Mouse (Mus musculus) erythroblast, embryonic 14.5 days (primary cell): ENCODE results near the gene Dennd2c. TPM values are rescaled to one million over a fixed set of nuclear protein-coding genes. Genes with fewer than 3 reads are reported as not detected.

Experiments
- H3K27me3 ChIP-seq: 2 replicates; pipeline ENCODE4 v1.6.1; 2012; ENCODE audit warnings: inconsistent platforms; ENCODE audit not compliant: control insufficient read depth
- H3K36me3 ChIP-seq: 2 replicates; pipeline ENCODE4 v1.6.1; 2012; ENCODE audit warnings: mild to moderate bottlenecking, inconsistent platforms; ENCODE audit not compliant: control insufficient read depth
- H3K4me1 ChIP-seq: 2 replicates; pipeline ENCODE4 v1.6.1; 2012; ENCODE audit warnings: inconsistent platforms; ENCODE audit not compliant: control insufficient read depth
- H3K4me3 ChIP-seq: replicated peaks from 2 replicates; pipeline ENCODE3; 2012; ENCODE audit warnings: moderate library complexity, mild to moderate bottlenecking, inconsistent platforms
- H3K9me3 ChIP-seq: 2 replicates; pipeline ENCODE4 v1.6.1; 2012; ENCODE audit warnings: low read length, inconsistent platforms, mixed read lengths; ENCODE audit not compliant: control insufficient read depth
- GATA1 ChIP-seq: IDR thresholded peaks from 2 replicates; pipeline ENCODE4 v1.6.1; 2012; ENCODE audit warnings: low read length, inconsistent platforms, mixed read lengths
- TAL1 ChIP-seq: IDR thresholded peaks from 3 replicates; pipeline ENCODE4 v1.6.1; 2012; ENCODE audit warnings: low read length, inconsistent platforms, mixed read lengths
- polyA plus RNA-seq: library from polyadenylated mRNA; stranded (reverse); fragments of >175 nt; gene quantifications from 2 replicates; pipeline ENCODE4 v1.2.3, GENCODE M21; 2012

The Dennd2c gene
- polyA plus RNA-seq, 1 experiment, result 0.39 TPM

GRCm38 (mm10) chr3:103079301-103079700, 23.1 kb upstream of the Dennd2c start:
- TF ChIP-seq GATA1 (no peak), TAL1 (no peak)
- Histone ChIP-seq H3K4me3 (no peak overlapping the region), H3K9me3 (no peaks in the 10 kb centered on the region), H3K4me1 (no peaks in the 10 kb centered on the region), H3K27me3 (no peaks in the 10 kb centered on the region), H3K36me3 (no peaks in the 10 kb centered on the region)

- no peak for TF ChIP-seq TAL1
- TF ChIP-seq GATA1, result no peak
- Histone ChIP-seq H3K9me3 (no peaks in the 10 kb centered on the region), H3K4me1 (no peaks in the 10 kb centered on the region), H3K36me3 (no peaks in the 10 kb centered on the region), H3K4me3 (no peak overlapping the region), H3K27me3 (peaks cover 2% of the 10 kb centered on the region; the same call in 1 of the 2 replicates)
Observed at GRCm38 (mm10) chr3:103081051-103081450, 21.4 kb upstream of the Dennd2c start.

DNA sequence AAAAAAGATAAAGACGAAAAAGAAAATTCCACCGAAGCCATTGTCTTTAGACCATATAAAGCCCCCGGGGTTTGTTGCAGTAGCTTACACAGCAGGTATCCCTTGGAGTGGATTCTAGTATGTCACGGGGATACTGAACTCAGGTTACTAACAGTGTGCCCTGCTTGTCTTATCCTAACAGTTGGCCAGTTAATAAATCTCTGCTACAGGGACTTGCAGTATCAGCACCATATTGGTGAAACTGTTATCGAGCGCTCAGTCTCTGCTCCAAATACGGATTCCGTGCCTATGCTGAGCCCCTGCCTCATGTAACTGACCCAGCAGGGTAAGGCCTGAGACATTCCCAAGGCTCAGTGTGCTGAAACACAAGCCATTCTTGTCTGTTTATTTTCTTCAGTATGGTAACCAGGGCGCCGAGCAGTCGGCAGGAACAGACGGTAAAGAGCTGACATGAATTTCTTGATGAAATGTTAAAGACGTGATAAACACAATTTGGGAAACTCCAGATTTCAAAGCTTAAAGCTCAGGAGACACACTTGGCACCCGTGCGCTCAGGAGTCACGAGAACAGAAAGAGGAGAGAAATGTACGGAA, 20.4 kb upstream of the Dennd2c start:
- TF ChIP-seq TAL1 (no peak), GATA1 (no peak)
- Histone ChIP-seq H3K36me3 (no peaks in the 10 kb centered on the region), H3K4me3 (no peak overlapping the region), H3K27me3 (peaks cover 2% of the 10 kb centered on the region; the same call in 1 of the 2 replicates), H3K9me3 (no peaks in the 10 kb centered on the region), H3K4me1 (no peaks in the 10 kb centered on the region)

GRCm38 (mm10) chr3:103082761-103083160, 19.6 kb upstream of the Dennd2c start:
- TF ChIP-seq TAL1 (no peak), GATA1 (no peak)
- Histone ChIP-seq H3K9me3 (no peaks in the 10 kb centered on the region), H3K4me3 (no peak overlapping the region)

GRCm38 (mm10) chr3:103085986-103086385, 16.4 kb upstream of the Dennd2c start:
- Histone ChIP-seq H3K36me3 (no peaks in the 10 kb centered on the region), H3K4me1 (no peaks in the 10 kb centered on the region), H3K27me3 (peaks cover 6% of the 10 kb centered on the region), H3K9me3 (no peaks in the 10 kb centered on the region), H3K4me3 (no peak overlapping the region)
- TF ChIP-seq GATA1, result no peak
- no peak for TF ChIP-seq TAL1

More at GRCm38 (mm10) chr3:103082761-103083160, 19.6 kb upstream of the Dennd2c start:
- Histone ChIP-seq H3K4me1 (no peaks in the 10 kb centered on the region), H3K36me3 (no peaks in the 10 kb centered on the region), H3K27me3 (peaks cover 2% of the 10 kb centered on the region; the same call in 1 of the 2 replicates)

DNA sequence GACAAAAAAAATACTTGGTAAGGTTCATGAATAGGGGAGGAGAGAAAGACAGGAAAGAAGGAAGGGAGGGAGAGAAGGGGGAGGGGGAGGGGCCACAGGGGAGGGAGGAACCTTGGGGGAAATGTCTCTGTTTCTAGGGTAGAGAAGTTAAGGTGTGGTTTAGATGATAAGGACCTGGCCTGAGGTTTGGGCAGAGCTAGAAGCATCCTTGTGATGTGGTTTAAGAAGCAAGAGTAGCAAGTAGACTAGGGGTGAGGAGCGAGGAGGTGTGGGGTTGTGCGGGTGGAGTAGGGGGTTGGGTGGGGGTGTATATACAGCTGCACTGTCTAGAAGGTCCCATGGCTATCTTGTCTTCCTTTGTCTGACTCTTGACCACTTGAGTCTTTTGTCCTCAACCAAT, 10.7 kb upstream of the Dennd2c start:
- no peak overlapping the region for H3K4me3 ChIP-seq
- H3K27me3 ChIP-seq, result peaks cover 21% of the 10 kb centered on the region
- TF ChIP-seq GATA1 (no peak), TAL1 (no peak)
- H3K36me3 ChIP-seq, result no peaks in the 10 kb centered on the region
- peaks cover 2% of the 10 kb centered on the region for H3K4me1 ChIP-seq
- H3K9me3 ChIP-seq, result no peaks in the 10 kb centered on the region

GRCm38 (mm10) chr3:103098662-103099061, 3.7 kb upstream of the Dennd2c start:
- H3K36me3 ChIP-seq, result no peaks in the 10 kb centered on the region
- peaks cover 33% of the 10 kb centered on the region for H3K4me1 ChIP-seq
- H3K27me3 ChIP-seq, result peaks cover 27% of the 10 kb centered on the region
- no peak overlapping the region for H3K4me3 ChIP-seq
- TF ChIP-seq TAL1, result no peak
- no peak for TF ChIP-seq GATA1
- no peaks in the 10 kb centered on the region for H3K9me3 ChIP-seq

DNA sequence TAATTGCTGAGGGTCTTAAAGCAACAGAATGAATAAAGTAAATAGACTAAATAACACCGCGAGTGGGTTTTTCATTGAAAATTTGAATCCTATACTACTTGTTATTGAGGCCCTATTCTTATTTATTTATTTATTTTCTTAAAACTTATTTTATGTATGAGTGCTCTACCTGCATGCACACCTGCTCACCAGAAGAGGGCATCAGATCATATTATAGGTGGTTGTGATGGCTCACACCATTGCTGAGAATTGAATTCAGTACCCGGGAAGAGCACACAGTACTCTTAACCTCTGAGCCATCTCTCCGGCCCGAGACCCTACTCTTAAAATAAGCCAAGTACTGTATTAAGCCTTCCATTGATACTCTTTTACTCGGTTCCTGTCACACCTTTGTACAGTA, 2.7 kb upstream of the Dennd2c start:
- peaks cover 18% of the 10 kb centered on the region for H3K27me3 ChIP-seq
- no peak overlapping the region for H3K4me3 ChIP-seq
- TF ChIP-seq GATA1, result no peak
- TF ChIP-seq TAL1, result no peak
- H3K9me3 ChIP-seq, result no peaks in the 10 kb centered on the region
- H3K36me3 ChIP-seq, result peaks cover 3% of the 10 kb centered on the region
- H3K4me1 ChIP-seq, result peaks cover 42% of the 10 kb centered on the region

DNA sequence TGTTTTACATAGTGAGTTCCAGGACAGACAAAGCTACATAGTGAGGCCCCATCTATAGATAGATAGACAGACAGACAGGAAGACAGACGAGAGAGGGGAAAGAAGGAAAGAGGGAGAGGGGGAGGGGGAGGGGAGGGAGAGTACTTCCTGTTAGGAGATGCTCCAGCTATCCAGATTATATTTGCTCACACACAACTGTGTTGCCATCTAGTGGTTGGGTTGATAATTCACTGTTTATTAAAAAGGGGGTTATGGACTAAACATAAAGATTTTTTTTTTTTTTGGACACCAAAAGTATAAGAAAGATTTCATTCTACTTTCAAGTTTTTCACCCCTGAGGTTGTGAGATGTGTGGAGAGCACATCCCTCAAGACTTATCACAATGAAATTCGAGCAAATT, 1.7 kb upstream of the Dennd2c start:
- peaks cover 15% of the 10 kb centered on the region for H3K27me3 ChIP-seq
- peaks cover 49% of the 10 kb centered on the region for H3K4me1 ChIP-seq
- peaks cover 11% of the 10 kb centered on the region for H3K36me3 ChIP-seq
- H3K4me3 ChIP-seq, result no peak overlapping the region
- H3K9me3 ChIP-seq, result no peaks in the 10 kb centered on the region
- TF ChIP-seq GATA1 (no peak), TAL1 (no peak)

- H3K36me3 ChIP-seq, result peaks cover 14% of the 10 kb centered on the region
- no peak for TF ChIP-seq TAL1
- TF ChIP-seq GATA1, result no peak
- no peak overlapping the region for H3K4me3 ChIP-seq
- no peaks in the 10 kb centered on the region for H3K9me3 ChIP-seq
- H3K4me1 ChIP-seq, result peaks cover 53% of the 10 kb centered on the region
- H3K27me3 ChIP-seq, result peaks cover 15% of the 10 kb centered on the region
Observed at GRCm38 (mm10) chr3:103101194-103101593, 1.2 kb upstream of the Dennd2c start.
